Mouse (Mus musculus) CH12.LX (cell line): Measurements from ENCODE around the gene Adrb1. TPM values are rescaled to one million over a fixed set of nuclear protein-coding genes. Genes with fewer than 3 reads are reported as not detected.

Experiments used
- DNase-seq: peaks from one replicate; pipeline ENCODE4 v3.0.0-alpha.2; 2013; ENCODE audit errors: extremely low read depth
- H3K27ac ChIP-seq: 2 replicates; pipeline ENCODE4 v1.5.1; 2012; ENCODE audit warnings: low read depth, mild to moderate bottlenecking, control low read depth, moderate library complexity; ENCODE audit not compliant: insufficient read depth
- H3K27me3 ChIP-seq: replicated peaks from 2 replicates; pipeline ENCODE3; 2012; ENCODE audit warnings: inconsistent platforms
- H3K36me3 ChIP-seq, 2 experiments: replicated peaks in 1 of 2; 2 replicates each; pipeline versions ENCODE3 to v1.6.1; 2012; ENCODE audit warnings: inconsistent platforms in 1 of 2, low read length in 1 of 2, mild to moderate bottlenecking in 1 of 2, mixed read lengths in 1 of 2, moderate library complexity in 1 of 2; ENCODE audit not compliant: control insufficient read depth in 1 of 2, insufficient read depth in 1 of 2
- H3K4me1 ChIP-seq, 2 experiments: 2 replicates each; pipeline ENCODE4 v1.6.1; 2012; ENCODE audit warnings: inconsistent platforms in 1 of 2, moderate library complexity in 1 of 2; ENCODE audit not compliant: insufficient read depth in 2 of 2, control insufficient read depth in 1 of 2
- H3K4me2 ChIP-seq: 2 replicates; pipeline ENCODE4 v1.6.1; 2012; ENCODE audit warnings: low read depth, mild to moderate bottlenecking, control low read depth; ENCODE audit not compliant: poor library complexity, insufficient read depth, severe bottlenecking
- H3K4me3 ChIP-seq, 3 experiments: fragments of 150-350 bp in 1 of 3; sonication (generic) in 1 of 3; replicated peaks in 1 of 3; 2 replicates each; pipeline versions ENCODE3 to v1.5.1; 2011 to 2012; ENCODE audit warnings: low read depth in 2 of 3, low read length in 2 of 3, mild to moderate bottlenecking in 2 of 3, moderate library complexity in 2 of 3, control low read depth in 1 of 3, improper control_type of control experiment in 1 of 3, inconsistent platforms in 1 of 3, mixed read lengths in 1 of 3; ENCODE audit not compliant: poor library complexity in 1 of 3
- H3K79me2 ChIP-seq: replicated peaks from 2 replicates; pipeline ENCODE4 v1.6.1; 2012; ENCODE audit warnings: mild to moderate bottlenecking, moderate library complexity; ENCODE audit not compliant: control insufficient read depth, poor library complexity, insufficient read depth, severe bottlenecking; ENCODE audit errors: extremely low read depth
- H3K9ac ChIP-seq: 2 replicates; pipeline ENCODE4 v1.6.1; 2012; ENCODE audit warnings: low read depth, mild to moderate bottlenecking, control low read depth, moderate library complexity; ENCODE audit not compliant: insufficient read depth
- H3K9me3 ChIP-seq: replicated peaks from 2 replicates; pipeline ENCODE3; 2012; ENCODE audit warnings: low read length, inconsistent platforms, mixed read lengths
- CHD1 ChIP-seq: IDR thresholded peaks from 2 replicates; pipeline ENCODE4 v1.6.1; 2012; ENCODE audit warnings: low read depth, low read length, improper control_type of control experiment, inconsistent platforms
- CHD2 ChIP-seq: IDR thresholded peaks from 2 replicates; pipeline ENCODE4 v1.6.1; 2011; ENCODE audit warnings: low read length, improper control_type of control experiment
- E2F4 ChIP-seq: IDR thresholded peaks from 2 replicates; pipeline ENCODE4 v1.6.1; 2011; ENCODE audit warnings: low read depth, low read length, improper control_type of control experiment; ENCODE audit not compliant: insufficient replicate concordance
- ELF1 ChIP-seq: IDR thresholded peaks from 2 replicates; pipeline ENCODE4 v1.6.1; 2014; ENCODE audit warnings: low read depth, mild to moderate bottlenecking, inconsistent platforms, low read length, improper control_type of control experiment
- EP300 ChIP-seq: IDR thresholded peaks from 2 replicates; pipeline ENCODE4 v1.6.1; 2011; ENCODE audit warnings: low read length, improper control_type of control experiment
- ETS1 ChIP-seq: conservative IDR thresholded peaks from 2 replicates; pipeline ENCODE4 v1.6.1; 2012; ENCODE audit warnings: low read depth, mild to moderate bottlenecking, inconsistent platforms, low read length, improper control_type of control experiment, moderate library complexity
- GABPA ChIP-seq: IDR thresholded peaks from 2 replicates; pipeline ENCODE4 v1.6.1; 2012; ENCODE audit warnings: low read depth, low read length, improper control_type of control experiment, inconsistent platforms; ENCODE audit not compliant: insufficient replicate concordance
- IRF4 ChIP-seq: IDR thresholded peaks from 2 replicates; pipeline ENCODE4 v1.6.1; 2014; ENCODE audit warnings: low read depth, mild to moderate bottlenecking, inconsistent platforms, low read length, improper control_type of control experiment
- KAT2A ChIP-seq: IDR thresholded peaks from 2 replicates; pipeline ENCODE4 v1.6.1; 2012; ENCODE audit warnings: low read length, improper control_type of control experiment, inconsistent platforms; ENCODE audit not compliant: insufficient replicate concordance
- MAFK ChIP-seq: IDR thresholded peaks from 2 replicates; pipeline ENCODE4 v1.6.1; 2011; ENCODE audit warnings: low read length, improper control_type of control experiment; ENCODE audit not compliant: insufficient replicate concordance
- MAX ChIP-seq: IDR thresholded peaks from 2 replicates; pipeline ENCODE4 v1.6.1; 2011; ENCODE audit warnings: low read length, improper control_type of control experiment
- MAZ ChIP-seq: IDR thresholded peaks from 2 replicates; pipeline ENCODE4 v1.6.1; 2012; ENCODE audit warnings: low read depth, mild to moderate bottlenecking, inconsistent platforms, low read length, improper control_type of control experiment, moderate library complexity
- MYC ChIP-seq: IDR thresholded peaks from 2 replicates; pipeline ENCODE4 v1.6.1; 2011; ENCODE audit warnings: low read depth, mild to moderate bottlenecking, improper control_type of control experiment, low read length
- NRF1 ChIP-seq: IDR thresholded peaks from 2 replicates; pipeline ENCODE4 v1.6.1; 2014; ENCODE audit warnings: low read depth, mild to moderate bottlenecking, inconsistent platforms, low read length, improper control_type of control experiment, moderate library complexity
- PAX5 ChIP-seq: IDR thresholded peaks from 2 replicates; pipeline ENCODE4 v1.6.1; 2012; ENCODE audit warnings: low read length, inconsistent platforms, mixed read lengths
- POLR2A ChIP-seq: IDR thresholded peaks from 2 replicates; pipeline ENCODE4 v1.6.1; 2011; ENCODE audit warnings: low read depth, mild to moderate bottlenecking, improper control_type of control experiment, low read length
- UBTF ChIP-seq: IDR thresholded peaks from 2 replicates; pipeline ENCODE4 v1.6.1; 2012; ENCODE audit warnings: low read depth, mild to moderate bottlenecking, inconsistent platforms, low read length, improper control_type of control experiment, moderate library complexity
- USF1 ChIP-seq: IDR thresholded peaks from 2 replicates; pipeline ENCODE4 v1.6.1; 2014; ENCODE audit warnings: low read depth, mild to moderate bottlenecking, inconsistent platforms, low read length, improper control_type of control experiment
- USF2 ChIP-seq: conservative IDR thresholded peaks from 2 replicates; pipeline ENCODE4 v1.6.1; 2011; ENCODE audit warnings: low read depth, low read length, improper control_type of control experiment
- ZC3H11A ChIP-seq: IDR thresholded peaks from 2 replicates; pipeline ENCODE4 v1.6.1; 2012; ENCODE audit warnings: low read depth, mild to moderate bottlenecking, inconsistent platforms, low read length, improper control_type of control experiment
- ZKSCAN1 ChIP-seq: IDR thresholded peaks from 2 replicates; pipeline ENCODE4 v1.6.1; 2012; ENCODE audit warnings: low read depth, inconsistent platforms, low read length, improper control_type of control experiment, borderline replicate concordance
- ZMIZ1 ChIP-seq: IDR thresholded peaks from 2 replicates; pipeline ENCODE4 v1.6.1; 2012; ENCODE audit warnings: low read depth, mild to moderate bottlenecking, inconsistent platforms, low read length, improper control_type of control experiment
- ZNF384 ChIP-seq: IDR thresholded peaks from 2 replicates; pipeline ENCODE4 v1.6.1; 2012; ENCODE audit warnings: low read depth, low read length, improper control_type of control experiment, inconsistent platforms
- dilution Hi-C: fragments of 300-500 bp; cut with MboI; formaldehyde crosslinking; loops from 2 replicates; pipeline ENCODE4 v1.14.3; 2020; ENCODE audit warnings: low sequenced_read_pairs; ENCODE audit not compliant: extremely low pct_unique_long_range_greater_than_20kb, extremely low pct_ligation_motif_present
- in situ Hi-C: fragments of 300-500 bp; cut with MboI; formaldehyde crosslinking; loops from 3 replicates; pipeline ENCODE4 v1.14.3; 2019; ENCODE audit warnings: low sequenced_read_pairs, low pct_ligation_motif_present, low pct_unique_long_range_greater_than_20kb, mixed read lengths
- polyA plus RNA-seq: library from polyadenylated mRNA; unstranded; fragments of >175 nt; gene quantifications from 2 replicates; pipeline ENCODE4 v1.2.1, GENCODE M21; 2012; ENCODE audit warnings: low read depth; ENCODE audit not compliant: insufficient read length
- total RNA-seq, 2 experiments: library from RNA; depleted of rRNA; stranded (reverse); fragments of 300-350 nt in 1 of 2; fragments of >200 nt in 1 of 2; gene quantifications; 2 replicates each; pipeline ENCODE4 v1.2.3; 2012 to 2014

Gene Adrb1
- total and polyA plus RNA-seq, 3 experiments, result not detected

DNA sequence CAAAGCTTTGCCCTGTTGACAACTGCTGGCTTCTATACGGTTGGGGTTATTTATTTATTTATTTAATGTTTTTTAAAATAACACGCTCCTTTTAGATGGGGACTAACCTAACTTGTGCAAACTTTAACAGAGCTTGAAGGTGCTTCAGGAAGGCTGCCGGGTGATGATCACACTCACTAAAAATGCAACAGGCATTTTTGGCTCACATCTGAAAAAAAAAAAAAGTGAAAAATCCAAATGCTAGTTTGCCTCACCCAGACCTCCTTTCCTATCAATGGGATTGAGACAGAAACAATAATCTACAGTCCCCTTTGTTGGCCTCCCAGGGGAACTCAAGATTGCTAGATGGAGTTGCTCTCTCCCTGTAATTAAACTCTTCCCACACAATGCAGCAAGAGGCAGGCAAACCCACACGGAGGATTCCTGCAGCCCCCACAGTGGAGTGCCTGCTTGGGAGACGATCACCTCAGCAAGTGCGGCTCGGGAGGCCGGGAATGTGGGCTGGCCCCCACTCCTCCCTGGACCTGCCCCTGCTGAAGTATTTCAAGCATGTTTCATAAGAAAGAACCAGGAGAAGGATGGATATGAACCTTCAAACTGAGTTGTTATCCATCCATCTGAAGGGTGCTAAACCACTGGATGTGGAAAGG is 16.8 kb upstream of the Adrb1 start:
- H3K27ac ChIP-seq, result no peak overlapping the region
- DNase-seq, result no peak
- no peaks in the 10 kb centered on the region for H3K27me3 ChIP-seq
- peaks cover 13 to 14% of the 10 kb centered on the region in 2 experiments for H3K4me1 ChIP-seq
- H3K9me3 ChIP-seq, result no peaks in the 10 kb centered on the region
- H3K4me3 ChIP-seq, result no peak overlapping the region
- no peak overlapping the region for H3K9ac ChIP-seq
- H3K4me2 ChIP-seq, result no peak overlapping the region
- TF ChIP-seq USF1 (no peak), ETS1 (no peak), MAFK (no peak), CHD1 (no peak)
- H3K36me3 ChIP-seq, result no peaks in the 10 kb centered on the region
- dilution Hi-C loops (no loop called here), in situ Hi-C loops (no loop called here)
- no peaks in the 10 kb centered on the region for H3K79me2 ChIP-seq

DNA sequence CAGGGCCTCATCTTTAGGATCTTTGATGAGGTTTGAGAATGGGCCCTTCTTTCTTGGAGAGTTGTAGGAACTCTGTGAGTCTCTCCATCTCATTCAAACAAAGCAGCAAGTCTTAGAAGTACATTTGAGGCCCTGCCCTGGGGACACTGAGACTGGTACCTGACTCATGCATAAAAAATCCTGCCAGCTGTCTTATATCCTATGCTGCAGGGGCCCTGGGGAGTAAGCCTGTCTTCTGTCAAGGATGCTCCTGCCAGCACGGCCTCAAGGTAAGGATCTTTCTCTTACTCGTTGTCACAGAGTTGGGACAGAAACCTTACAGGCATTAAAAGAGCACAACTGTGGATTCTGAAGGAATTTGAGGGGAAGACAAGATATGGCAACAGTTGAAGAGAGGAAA is 13.2 kb upstream of the Adrb1 start:
- Histone ChIP-seq H3K27ac (no peak overlapping the region), H3K36me3 (no peaks in the 10 kb centered on the region), H3K79me2 (no peaks in the 10 kb centered on the region), H3K4me3 (no peak overlapping the region), H3K9ac (no peak overlapping the region), H3K4me2 (no peak overlapping the region), H3K9me3 (no peaks in the 10 kb centered on the region), H3K27me3 (no peaks in the 10 kb centered on the region), H3K4me1 (peaks cover 4 to 17% of the 10 kb centered on the region in 2 experiments)
- dilution Hi-C loops (no loop called here), in situ Hi-C loops (no loop called here)
- DNase-seq, result no peak
- TF ChIP-seq MAX (no peak), ZMIZ1 (no peak)

DNA sequence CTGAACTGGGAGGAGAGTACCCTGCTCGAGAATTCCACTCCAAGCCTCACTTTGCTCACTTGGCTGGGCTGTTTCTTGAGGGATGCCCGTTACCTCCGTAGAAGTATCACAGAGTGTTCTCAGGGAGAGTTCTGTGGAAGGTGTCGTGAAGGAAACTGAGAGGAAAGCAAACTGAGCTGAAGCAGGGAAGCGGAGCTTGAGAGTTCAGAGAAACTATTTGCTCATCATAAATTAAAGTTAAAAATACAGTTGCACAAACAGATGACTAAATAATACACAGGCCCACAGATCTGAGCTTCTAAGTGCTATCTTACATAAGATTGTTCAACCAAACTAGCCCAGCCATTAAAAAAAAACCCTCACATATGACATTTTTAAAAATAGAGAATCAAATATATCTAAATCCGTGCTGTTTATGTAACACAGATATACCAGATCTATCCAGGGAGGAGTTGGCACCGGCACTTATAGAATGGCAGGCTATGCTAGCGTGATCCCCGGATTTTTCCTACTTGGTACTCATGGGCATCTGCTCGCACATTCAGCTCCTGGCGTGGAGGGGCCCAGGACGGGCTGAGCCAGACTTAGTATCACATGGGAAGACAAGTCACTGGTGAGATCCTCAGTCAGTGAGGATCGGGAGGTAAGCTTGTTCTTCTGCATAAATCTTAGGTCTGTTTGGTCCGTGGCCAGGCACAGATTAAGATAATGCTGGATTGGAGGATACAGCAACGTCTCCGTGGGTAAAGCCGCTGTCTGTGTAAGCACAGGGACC is 11.7 kb upstream of the Adrb1 start:
- dilution Hi-C loops (no loop called here), in situ Hi-C loops (no loop called here)
- Histone ChIP-seq H3K9me3 (no peaks in the 10 kb centered on the region), H3K4me1 (peaks cover 5 to 22% of the 10 kb centered on the region in 2 experiments), H3K9ac (no peak overlapping the region), H3K36me3 (no peaks in the 10 kb centered on the region), H3K27ac (no peak overlapping the region), H3K79me2 (no peaks in the 10 kb centered on the region), H3K27me3 (no peaks in the 10 kb centered on the region), H3K4me3 (no peak overlapping the region), H3K4me2 (no peak overlapping the region)
- no peak for TF ChIP-seq PAX5
- TF ChIP-seq KAT2A, result no peak
- TF ChIP-seq ELF1, result no peak
- TF ChIP-seq MAX, result no peak
- TF ChIP-seq CHD2, result no peak
- TF ChIP-seq MYC, result no peak
- TF ChIP-seq ZC3H11A, result no peak
- no peak for TF ChIP-seq ZNF384
- TF ChIP-seq NRF1, result no peak
- no peak for TF ChIP-seq USF2
- no peak for TF ChIP-seq MAFK
- TF ChIP-seq USF1, result no peak
- TF ChIP-seq E2F4, result no peak
- TF ChIP-seq EP300, result no peak
- no peak for TF ChIP-seq IRF4
- no peak for TF ChIP-seq MAZ
- no peak for TF ChIP-seq POLR2A
- TF ChIP-seq ZKSCAN1, result no peak
- TF ChIP-seq GABPA, result no peak
- no peak for TF ChIP-seq UBTF
- DNase-seq, result no peak
